Mouse (Mus musculus) retina, postnatal 1 day (tissue): Measurements from ENCODE around the gene Atp6v1g2.

Experiments
- DNase-seq: peaks from one replicate; pipeline ENCODE4 v3.0.0-alpha.2; 2012

Gene Atp6v1g2

DNA sequence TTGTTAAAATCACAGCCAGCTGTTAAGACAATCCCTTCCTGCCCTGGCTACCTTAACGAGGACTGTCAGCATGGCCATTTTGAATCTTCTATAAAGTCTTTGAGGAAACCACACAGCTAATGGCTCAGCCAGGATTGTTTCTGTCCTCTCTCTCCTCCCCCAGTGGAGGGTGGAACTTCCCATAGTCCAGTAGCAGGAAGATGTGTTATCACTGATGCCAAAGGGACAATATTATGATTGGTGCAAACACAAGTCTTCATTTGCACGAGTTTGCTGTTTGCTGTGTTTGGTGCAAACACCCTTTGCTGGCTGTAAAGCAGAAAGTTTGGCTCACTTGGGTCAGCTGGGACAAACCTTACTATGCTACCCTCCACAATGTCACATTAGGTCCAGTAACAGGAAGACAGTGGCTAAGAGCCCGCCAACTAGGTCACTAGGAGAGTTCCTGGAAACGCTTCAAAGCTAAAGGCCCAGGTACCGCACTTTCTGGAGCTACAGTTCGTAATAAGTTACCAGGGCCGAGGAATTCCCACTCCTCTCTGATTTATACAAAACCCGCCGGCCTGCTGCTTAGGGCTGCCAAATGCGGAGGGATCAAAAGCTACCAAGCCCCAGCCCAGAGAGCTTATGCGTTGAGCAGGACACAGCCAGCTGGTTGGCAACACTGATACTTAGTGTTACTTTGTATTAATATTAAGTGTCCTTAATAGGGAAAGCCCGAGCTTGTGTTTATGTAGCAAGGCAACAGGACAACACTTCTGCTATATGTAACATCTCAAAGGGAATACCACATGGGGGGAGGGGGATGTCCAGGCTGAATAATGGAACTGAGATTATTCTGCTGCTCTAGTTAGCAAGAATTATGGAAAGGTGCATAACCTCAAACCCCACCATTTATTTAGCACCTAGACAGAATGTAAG lies 7.2 kb downstream of the Atp6v1g2 start:
- DNase-seq = no peak

DNA sequence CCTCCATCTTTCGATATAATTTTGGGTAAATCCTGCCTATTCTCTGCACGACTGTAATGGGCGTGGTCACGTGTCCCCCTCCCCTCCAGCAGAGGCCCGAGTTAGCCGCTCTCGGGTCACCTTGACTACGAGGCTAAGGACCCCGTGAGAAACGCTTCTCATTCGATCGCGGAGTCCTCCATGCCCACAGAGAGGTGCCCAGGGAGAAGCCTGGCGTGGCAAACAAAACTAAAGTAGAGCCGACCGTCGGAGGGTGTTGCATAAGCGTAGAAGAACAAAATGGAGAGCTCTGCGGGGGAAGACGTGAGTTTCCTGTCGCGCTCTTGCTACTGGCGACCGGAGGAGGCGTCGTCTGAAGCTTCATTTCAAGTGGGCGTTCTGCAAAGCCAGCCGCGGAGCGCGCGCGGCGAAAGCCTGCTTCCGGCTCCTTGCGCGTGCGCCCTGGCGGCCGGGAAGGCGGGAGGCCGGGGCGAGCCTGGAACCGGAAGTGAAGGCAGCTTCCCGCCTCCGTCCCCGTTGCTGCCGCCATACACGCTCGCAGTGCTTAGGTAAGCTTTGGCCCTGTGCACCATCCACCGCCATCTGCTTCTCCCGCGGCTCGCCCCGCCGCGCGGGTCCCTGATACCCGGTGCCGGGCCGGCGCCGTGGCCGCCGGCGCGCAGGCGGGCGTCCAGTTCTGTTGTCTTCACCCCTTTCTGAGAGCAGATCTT lies 8.0 kb downstream of the Atp6v1g2 start, which contains the start of gene Ddx39b:
Ddx39b (plus strand) TSS at position 442 of the 710 bp plus-strand sequence.
- DNase-seq = peak; percentile 98

DNA sequence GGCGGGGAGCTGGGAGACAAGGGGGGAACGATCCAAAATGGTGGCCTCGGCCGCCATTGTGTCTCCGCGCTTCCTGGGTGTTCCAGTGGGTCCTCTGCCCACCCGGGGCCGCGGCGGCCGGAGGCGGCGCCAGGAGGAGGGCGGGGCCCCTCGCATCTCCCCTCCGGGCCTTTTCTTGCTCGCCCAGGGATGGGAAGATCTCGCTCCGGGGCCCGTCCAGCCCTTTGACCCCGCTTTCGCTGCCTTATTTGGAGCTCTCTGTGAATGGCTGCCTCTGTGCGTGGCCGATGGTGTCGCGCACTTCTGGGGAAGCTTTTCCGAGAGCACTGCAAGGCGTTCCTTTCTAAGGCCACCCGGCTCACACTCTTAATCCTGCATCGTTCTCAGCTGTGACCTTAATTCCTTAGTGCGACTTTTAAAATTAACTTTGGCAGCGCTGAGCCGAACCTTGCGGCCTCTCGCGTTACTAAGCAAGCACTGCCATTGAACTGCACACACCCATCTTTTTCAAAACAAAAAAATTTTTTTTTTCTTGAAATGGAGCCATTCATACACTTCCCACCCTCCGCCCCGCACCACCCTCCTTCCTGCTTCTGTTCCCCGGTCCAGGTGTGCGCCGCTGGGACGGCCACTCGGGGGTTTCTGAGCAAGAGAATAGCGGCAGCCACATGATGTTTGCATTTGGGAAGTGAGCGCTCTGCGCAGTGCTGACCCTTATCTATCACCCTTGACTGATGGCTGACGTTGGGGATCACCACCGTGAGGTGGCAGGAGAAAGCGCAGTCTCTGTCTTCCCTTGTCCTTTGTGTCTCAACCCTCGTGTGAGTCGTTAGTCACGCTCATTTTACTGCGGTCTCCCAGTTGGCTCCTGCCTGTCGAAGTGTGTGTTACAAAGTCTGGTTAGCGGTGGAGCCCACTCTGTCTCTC lies 8.8 kb downstream of the Atp6v1g2 start:
- DNase-seq = peak; percentile 86

DNA sequence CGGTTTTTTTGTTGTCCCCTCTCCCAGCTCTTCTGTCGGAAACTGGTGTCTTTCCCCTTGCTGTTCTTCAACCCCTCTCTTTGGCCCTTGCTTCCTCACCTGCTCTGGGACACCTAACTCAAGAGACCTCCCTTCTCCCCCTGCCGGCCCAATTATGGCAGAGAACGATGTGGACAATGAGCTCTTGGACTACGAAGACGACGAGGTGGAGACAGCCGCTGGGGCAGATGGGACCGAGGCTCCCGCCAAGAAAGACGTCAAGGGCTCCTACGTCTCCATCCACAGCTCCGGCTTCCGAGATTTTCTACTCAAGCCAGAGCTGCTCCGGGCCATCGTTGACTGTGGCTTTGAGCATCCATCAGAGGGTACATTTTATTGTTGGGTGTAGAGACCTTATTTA lies 9.6 kb downstream of the Atp6v1g2 start:
- DNase-seq = peak; percentile 69

DNA sequence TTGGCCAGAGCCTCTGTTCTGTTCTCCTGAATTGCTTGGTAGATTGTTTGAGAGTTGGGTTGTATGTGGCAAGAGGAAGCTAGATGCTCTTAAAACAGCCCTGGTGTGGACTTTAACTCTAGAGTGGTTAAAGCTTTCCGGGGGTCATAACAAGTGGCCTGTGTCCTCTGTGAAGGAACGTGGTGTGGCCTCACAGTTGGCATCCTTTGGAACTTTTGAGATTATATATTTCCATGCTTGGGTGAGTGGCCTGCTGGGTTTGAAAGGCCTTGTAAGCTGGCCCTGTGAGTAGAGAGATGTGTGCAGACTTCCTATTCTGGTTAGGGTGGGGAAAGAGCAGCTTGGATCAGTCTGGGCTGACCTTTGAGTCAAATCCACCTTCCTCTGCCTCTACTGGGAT lies 11.5 kb downstream of the Atp6v1g2 start:
- DNase-seq = no peak

DNA sequence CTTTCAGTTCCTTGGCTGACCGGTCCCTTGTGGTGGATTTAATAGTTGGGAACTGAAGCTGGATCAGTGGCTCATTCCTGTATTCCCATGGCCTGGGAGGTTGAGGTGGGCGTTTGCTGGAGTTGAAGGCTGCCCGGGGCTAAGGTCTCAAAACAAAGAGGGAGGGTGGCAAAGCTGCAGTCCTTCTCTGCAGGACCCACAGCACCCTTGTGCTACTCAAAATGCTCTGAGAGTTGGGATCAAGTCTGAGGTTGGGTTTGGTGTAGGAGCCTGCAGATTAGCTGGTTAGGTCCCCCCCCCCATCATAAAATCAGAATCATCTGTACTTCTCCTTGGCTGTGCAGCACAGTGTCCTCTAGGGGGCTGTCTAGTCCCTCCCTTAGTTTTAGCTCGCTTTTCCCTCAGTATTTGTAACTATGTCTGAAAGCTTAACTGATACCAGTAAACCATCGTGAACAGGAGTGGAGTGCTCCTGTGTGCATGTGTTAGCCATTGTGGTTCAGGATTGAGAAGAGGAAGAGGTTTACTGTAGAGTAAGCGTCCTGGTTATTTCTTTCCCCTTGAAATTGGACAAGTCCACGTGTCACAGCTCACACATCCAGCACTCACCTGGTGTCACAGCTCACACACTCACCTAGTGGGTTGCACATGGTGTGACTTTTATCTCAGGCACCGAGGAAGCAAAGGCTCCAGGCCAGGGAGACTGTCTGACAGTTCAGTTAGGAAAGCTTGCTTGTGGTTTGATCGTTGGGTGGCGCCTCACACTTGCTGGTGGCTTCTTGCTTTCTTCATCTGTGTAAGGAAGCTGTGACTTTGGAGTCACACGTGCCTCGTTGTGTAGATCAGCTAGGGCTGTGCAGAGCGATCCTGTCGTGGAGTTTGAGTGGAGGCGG lies 12.5 kb downstream of the Atp6v1g2 start:
- DNase-seq = peak; percentile 56

DNA sequence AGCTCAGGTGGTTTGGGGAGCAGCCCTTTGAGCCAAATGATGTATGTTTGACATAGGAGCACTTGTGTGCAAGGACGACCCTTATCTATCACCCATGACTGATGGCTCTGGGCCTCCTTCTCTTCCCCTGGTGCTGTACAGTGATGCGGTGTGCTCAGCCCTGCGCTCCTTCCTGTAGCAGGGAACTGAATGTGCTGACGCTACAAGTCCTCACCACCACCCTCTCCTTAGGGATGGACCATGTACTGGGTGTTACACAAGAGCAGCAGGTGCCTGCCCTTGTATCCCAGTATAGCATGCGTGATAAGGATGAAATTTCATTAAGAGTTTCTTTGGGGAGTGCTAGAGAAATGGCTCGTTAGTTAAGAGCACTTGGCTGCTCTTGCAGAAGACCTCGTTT lies 13.7 kb downstream of the Atp6v1g2 start:
- DNase-seq = no peak

DNA sequence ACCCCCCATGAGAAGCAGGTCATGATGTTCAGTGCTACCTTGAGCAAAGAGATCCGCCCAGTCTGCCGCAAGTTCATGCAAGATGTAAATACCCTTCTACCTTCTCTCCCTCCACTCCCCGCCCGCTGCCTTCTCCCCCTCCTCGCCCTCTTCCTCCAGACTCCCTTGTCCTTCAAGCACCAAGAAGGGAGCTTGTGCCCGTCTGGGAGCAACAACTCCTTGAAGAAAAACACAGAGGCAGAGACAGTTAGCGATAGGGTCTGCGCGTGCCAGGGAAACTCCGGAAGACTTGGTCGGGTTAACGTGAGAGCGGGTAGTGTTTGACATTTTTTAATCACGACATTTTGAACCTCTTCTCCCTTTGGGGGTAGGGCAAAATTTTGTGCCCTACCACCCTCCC lies 15.5 kb downstream of the Atp6v1g2 start:
- DNase-seq = no peak

DNA sequence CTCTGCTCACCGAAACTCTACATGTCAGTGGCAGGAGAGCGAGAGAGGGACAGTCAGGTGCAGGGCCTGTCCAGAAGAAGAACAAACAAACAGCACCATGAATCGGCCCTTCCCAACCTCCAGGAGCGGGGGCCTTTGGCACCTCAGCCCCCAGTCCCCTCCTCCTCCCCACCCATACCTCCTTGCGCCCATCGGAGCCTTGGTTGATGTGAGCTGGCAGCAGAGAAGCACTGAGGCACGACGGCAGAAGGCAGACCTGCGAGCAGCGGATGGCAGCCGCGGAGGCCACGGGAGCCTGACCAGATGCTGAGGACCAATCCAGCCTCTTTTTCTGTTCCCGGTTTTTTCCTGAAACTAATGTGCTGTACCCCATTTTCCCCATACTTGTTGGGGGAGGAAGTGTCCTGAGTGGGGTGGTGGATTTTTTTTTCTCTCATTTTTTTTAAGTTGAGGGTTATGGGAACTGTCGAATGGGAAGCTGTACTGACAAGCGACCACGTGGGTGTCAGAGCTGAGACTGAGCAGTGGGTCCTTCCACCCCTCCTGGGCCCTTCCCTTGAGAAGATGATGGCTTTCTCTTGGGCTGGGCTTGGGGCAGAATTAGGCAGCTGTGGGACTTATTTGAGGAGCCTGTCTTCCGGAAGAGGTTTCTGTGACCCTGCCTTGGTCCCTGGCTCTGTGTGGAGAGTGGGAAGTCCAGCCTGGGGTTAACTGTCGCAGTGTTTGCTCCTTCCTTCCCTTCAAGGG lies 16.2 kb downstream of the Atp6v1g2 start:
- DNase-seq = no peak

DNA sequence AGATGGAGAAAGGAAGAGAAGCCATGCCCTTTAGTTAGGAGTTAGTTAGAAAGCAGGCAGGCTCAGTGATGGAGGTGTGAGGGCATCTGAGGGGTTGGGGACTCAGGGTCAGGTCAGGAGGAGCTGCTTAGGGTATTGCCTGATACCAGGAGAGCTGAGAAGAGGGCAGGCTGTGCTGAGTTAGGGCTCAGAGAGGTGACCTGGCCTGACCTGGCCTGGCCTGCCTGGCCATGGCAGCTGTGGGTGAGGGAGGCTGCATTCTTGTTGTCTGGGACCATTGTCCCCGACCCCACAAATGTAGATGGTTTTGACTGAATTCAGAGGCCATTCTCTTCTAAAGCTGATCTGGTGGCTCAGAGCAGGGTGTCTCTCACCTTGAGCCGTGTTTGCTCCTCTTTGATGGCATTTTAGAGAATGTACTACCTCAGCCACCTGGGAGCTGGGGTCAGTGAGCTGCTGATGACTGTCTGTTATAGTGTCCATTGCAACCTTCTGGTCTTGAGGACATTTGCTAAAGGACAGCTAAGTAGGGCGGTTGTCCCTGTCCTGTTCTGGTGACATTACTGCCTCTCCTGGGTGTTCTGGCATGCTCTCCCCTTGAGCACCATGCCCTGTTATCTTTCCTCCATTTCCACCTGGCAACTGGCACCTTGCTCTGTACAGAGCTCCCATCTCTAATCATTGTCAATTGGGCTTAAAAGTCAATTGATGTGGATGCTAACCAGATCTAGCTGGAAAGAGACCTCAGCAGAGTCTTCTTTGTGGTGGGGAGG lies 17.1 kb downstream of the Atp6v1g2 start:
- no peak for DNase-seq

DNA sequence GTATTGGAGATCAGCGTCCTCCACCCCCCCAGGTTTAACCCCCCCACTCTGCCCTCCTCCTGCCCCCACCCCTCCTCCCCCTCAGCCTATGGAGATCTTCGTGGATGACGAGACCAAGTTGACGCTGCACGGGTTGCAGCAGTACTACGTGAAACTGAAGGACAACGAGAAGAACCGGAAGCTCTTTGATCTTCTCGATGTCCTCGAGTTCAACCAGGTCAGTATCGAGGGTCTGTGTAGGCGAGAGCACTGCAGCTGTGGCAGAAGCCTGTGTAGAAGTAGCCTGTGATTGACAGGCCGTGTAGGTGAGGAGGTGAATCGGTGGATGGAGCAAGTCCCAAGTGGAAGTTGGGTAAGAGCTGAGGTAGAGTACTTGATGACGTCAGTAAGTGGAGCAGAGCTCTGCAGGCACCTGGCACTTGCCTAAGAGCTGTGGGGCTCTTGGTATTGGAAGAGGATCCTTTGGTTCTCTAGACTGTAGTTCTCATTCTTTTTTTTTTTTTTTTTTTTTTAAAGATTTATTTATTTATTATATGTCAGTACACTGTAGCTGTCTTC lies 17.8 kb downstream of the Atp6v1g2 start:
- DNase-seq = no peak

DNA sequence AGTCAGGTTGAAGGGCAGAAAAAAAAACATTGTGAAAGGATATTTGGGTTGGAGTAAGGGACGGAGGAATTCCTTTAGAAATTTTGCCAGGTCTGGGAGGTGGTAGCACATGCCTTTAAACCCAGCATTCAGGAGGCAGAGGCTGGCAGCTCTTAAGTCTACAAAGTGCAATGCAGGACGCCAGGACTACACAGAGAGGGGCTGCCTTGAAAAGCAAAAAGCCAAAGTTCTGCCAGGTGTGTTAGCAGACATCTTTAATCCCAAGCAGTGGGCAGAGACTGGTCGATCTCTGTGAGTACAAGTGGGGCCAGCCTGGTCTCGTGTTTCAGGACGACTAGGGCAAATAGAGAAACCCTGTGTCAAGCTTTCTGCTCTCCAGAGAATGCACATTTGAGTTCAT lies 18.5 kb downstream of the Atp6v1g2 start:
- no peak for DNase-seq

DNA sequence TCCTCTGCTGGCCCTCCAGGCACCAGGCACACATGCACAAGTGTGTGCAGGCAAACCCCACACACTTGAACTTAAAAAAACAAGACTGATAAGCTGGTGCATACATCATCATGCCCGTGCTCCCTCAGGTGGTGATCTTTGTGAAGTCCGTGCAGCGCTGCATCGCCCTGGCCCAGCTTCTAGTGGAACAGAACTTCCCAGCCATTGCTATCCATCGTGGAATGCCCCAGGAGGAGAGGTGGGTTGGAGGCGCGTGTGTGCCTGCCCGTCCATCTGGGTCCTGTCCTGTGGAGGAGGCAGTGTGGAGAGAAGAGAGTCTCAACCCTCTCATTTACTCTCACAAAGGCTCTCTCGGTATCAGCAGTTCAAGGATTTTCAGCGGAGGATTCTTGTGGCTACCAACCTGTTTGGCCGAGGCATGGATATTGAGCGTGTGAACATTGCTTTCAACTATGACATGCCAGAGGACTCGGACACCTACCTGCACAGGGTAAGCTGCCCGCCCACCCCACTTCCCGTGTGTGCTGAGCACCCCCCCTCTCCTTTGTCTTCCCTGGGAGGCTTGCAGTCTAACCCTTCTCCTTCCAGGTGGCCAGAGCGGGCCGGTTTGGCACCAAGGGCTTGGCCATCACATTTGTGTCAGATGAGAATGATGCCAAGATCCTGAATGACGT lies 19.3 kb downstream of the Atp6v1g2 start:
- DNase-seq = no peak

DNA sequence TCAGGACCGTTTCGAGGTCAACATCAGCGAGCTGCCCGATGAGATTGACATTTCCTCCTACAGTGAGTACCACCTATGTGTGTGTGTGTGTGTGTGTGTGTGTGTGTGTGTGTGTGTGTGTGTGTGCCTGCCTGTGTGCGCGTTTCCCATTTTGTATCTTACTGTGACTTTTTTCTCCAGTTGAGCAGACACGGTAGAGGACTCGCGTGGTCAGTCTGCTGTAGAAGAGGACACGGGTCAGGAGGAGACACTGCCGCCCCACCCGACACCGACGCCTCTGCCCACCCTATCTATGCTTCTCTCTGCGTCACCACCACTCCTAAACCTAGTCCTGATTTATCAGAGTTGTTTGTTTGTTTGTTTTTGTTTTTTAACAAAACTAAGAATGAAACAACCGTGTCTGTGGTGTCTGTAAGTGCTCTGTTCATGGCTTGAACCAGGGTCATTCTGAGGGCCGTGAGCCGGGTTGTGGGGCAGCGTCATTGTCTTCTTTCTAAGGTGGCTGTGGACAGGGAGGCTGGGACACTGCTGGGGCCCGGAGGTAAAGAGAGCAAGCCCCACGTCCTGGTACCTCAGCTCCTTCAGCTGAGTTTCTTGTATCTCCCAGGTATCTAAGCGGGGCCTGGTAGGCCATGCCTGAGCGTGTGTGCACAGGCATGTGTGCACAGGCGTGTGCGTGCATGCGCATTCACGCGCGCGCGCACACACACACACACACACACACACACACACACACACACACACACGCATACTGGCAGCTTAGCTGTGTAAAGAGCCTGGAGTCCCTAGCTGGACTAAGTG lies 20.0 kb downstream of the Atp6v1g2 start:
- DNase-seq = no peak

DNA sequence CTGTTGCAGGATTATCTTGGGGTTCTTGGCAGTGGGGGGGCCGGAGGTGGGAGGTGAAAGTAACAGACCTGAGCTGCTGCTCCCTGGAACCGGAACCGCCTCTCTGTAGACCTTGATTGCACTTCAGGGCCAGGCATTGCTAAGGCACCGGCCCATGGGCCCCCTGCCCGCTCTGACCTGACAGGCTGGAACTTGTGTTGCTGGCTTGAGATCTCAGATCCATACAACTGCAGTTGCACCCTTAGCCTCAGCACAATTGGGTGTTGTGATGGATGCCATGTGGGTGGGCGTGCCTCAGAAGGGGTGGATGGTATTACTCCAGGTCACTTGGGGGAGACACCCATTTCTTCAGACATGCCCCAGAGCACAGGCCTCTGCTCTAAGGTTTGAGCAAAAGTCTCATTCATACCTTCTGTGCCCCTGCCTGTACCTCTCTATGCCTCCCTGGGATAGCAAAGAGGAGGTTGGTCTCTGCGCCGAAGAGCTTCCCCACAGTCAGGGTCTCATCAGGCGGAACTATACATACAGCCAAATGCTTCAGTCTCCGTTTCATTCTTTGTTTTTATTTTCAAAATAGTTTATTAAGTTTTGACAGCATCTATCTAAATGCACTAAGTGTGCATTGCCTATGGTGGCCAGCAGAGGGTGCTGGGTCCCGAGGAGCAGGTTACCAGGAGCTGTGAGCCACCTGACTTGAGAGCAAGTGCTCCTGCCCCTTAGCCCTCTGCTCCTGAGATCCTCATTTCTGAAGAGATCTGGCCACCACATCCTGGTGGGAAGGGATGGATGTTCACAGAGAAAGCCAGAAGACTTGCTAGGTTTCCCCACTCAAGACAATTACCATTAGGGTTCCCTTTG lies 21.0 kb downstream of the Atp6v1g2 start:
- peak; percentile 67 for DNase-seq

DNA sequence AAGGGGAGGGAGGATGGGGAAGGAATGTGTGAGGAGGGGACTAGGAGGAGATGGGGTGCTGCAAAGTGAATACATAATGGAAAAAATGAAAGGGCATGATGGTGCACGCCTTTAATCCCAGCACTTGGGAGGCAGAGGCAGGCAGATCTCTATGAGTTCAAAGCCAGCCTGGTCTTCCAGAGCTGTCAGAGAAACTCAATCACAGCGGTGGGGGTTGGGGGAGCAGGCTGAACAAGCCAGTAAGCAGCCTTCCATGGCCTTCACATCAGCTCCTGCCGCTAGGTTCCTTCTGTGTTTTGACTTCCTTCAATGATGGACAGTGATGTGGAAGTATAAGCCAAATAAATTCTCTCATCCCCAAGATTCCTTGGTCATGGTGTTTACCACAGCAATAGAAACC lies 21.8 kb downstream of the Atp6v1g2 start:
- DNase-seq = no peak

DNA sequence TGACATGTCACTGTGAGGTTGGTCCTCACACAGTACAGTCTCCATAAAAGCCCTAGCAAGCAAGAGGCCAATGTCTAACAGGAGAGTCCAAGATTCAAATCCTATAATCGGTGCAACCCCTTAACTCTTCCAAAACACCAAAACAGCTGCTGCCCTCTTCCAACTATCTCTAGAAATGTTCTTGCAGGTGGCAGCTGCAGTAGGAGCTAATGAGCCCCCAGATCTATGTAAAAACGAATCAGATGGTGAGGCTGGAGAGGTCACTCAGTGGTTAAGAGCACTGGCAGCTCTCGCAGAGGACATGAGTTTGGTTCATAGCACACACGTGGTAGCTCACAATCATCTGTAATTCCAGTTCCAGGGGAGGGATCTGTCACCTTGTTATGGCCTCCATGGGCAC lies 22.2 kb downstream of the Atp6v1g2 start:
- no peak for DNase-seq

DNA sequence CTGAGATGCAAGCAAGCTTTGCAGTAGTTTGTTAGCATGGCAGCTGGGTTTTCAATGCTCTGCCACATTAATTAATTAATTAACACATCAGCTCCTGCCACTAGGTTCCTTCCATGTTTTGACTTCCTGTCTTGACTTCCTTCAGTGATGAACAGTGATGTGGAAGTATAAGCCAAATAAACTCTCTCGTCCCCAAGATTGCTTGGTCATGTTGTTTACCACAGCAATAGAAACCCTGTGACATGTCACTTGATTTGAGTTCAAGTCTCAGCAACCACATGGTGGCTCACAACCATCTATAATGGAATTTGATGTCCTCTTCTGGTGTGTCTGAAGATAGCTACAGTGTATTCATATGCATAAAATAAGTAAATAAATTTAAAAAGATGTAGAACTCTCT lies 23.9 kb downstream of the Atp6v1g2 start:
- no peak for DNase-seq
